Mouse (Mus musculus) bone marrow macrophage, adult 2 months (primary cell): ENCODE results near the gene Slc8a3.
"Not testable (repeated sequence)": the region's sequence is repeated elsewhere in the genome, so short reads cannot be mapped to it uniquely, and the experiment has no call there.

Source experiments
- CTCF ChIP-seq: IDR thresholded peaks from 2 replicates; pipeline ENCODE4 v1.5.1; 2012; ENCODE audit warnings: low read depth, mild to moderate bottlenecking, low read length, moderate library complexity
- POLR2A ChIP-seq: IDR thresholded peaks from 2 replicates; pipeline ENCODE4 v1.6.1; 2012; ENCODE audit warnings: mild to moderate bottlenecking, low read depth, low read length, borderline replicate concordance

DNA sequence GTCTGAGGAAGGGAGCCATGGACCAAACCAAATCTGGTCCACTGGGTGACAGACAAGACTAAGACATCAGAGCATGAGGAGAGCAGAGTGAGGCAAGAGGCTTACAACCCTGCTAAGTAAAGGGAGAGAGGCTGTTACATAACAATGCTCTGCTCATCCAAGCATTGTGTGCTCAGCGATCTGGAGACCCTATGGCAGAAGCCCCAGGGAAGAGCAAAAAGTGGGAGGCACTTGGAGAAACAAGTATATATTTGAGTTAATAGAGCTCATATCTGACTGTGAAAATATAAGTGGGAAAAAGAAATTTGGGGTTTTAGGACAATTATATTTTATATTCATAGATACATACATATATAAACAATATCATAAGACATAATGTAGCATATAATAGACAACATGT lies 46.4 kb upstream of the Slc8a3 start, which contains the start of gene Gm4787:
- not testable (repeated sequence) for TF ChIP-seq CTCF, POLR2A
